Mouse (Mus musculus) midbrain, embryonic 16.5 days (tissue): ENCODE measurements at regions not wholly inside any gene's neighbourhood (a gene's known extent, or its start where the extent isn't known, plus 50 kb on each side); places are given as distances from the start of the nearest gene placed in this dataset.

ENCODE experiments used
- ATAC-seq: fragments of 200-750 bp; cut with Nextera tagmentation; 2 replicates; pipeline ENCODE4 v1.8.0; 2017; ENCODE audit warnings: moderate TSS enrichment
- H3K27ac ChIP-seq: fragments of 300-500 bp; sonication (generic); 2 replicates; pipeline ENCODE4 v1.5.1; 2014; ENCODE audit warnings: mild to moderate bottlenecking, low read length, mixed read lengths
- H3K27me3 ChIP-seq: fragments of 300-500 bp; sonication (generic); 2 replicates; pipeline ENCODE4 v1.6.1; 2014; ENCODE audit warnings: low read depth, low read length, mixed read lengths; ENCODE audit not compliant: control insufficient read depth, insufficient read depth
- H3K36me3 ChIP-seq: fragments of 300-500 bp; sonication (generic); 2 replicates; pipeline ENCODE4 v1.6.1; 2014; ENCODE audit warnings: mild to moderate bottlenecking, low read length, moderate library complexity, mixed read lengths; ENCODE audit not compliant: control insufficient read depth, insufficient read depth
- H3K4me1 ChIP-seq: fragments of 300-500 bp; sonication (generic); 2 replicates; pipeline ENCODE4 v1.6.1; 2014; ENCODE audit warnings: mild to moderate bottlenecking, low read length, mixed read lengths; ENCODE audit not compliant: control insufficient read depth, insufficient read depth
- H3K4me2 ChIP-seq: fragments of 300-500 bp; sonication (generic); 2 replicates; pipeline ENCODE4 v1.6.1; 2014; ENCODE audit warnings: mild to moderate bottlenecking, low read length, mixed read lengths
- H3K4me3 ChIP-seq: fragments of 300-500 bp; sonication (generic); 2 replicates; pipeline ENCODE4 v1.5.1; 2014; ENCODE audit warnings: low read depth, mild to moderate bottlenecking, low read length, moderate library complexity, mixed read lengths
- H3K9ac ChIP-seq: fragments of 300-500 bp; sonication (generic); 2 replicates; pipeline ENCODE4 v1.6.1; 2014; ENCODE audit warnings: low read depth, low read length, mixed read lengths
- H3K9me3 ChIP-seq: fragments of 300-500 bp; sonication (generic); replicated peaks from 2 replicates; pipeline ENCODE4 v1.6.1; 2014; ENCODE audit warnings: mild to moderate bottlenecking, low read length, mixed read lengths; ENCODE audit not compliant: control insufficient read depth, poor library complexity, severe bottlenecking
- WGBS: fragments of 180-500 bp; shearing (Covaris S2); extraction: QIAGEN DNeasy Blood & Tissue Kit; methylation state at CpG from one replicate; pipeline ENCODE4 v1.1.7; 2014; 5-methylcytosine and 5-hydroxymethylcytosine counted together

GRCm38 (mm10) chr12:46568665-46569064 lies 250.1 kb downstream of the Nova1 start:
- 80% methylated on average over 2 of the region's 2 CpGs for WGBS
- Histone ChIP-seq H3K4me1 (0 out of 2 replicates have a peak, but pooled peaks cover 4% of the 10 kb centered on the region), H3K27ac (no peak overlapping the region), H3K4me2 (no peak overlapping the region), H3K9ac (no peak overlapping the region), H3K4me3 (no peak overlapping the region), H3K36me3 (no peaks in the 10 kb centered on the region), H3K27me3 (no peaks in the 10 kb centered on the region), H3K9me3 (no peaks in the 10 kb centered on the region)
- no peak for ATAC-seq

DNA sequence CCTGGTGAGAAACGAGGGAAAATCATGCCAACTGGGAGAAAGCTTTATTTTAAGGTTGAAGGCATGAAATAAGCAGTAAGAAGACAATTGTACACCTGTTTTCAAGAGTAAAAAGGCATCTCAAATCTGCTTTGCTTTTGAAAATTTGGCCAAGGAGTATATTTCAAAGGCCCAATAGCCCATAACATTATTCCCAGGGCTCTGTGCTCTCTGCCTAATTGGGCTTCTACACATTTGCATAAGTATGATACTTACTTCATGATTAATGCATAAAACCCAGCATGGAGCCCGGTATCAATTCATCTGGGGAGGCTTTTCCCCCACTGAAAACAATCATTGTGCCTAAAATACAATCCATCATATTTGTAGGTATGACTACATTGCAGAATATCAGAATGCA lies 252.4 kb downstream of the Nova1 start:
- 23% methylated on average over 2 of the region's 2 CpGs for WGBS
- H3K4me3 ChIP-seq, result no peak overlapping the region
- H3K4me2 ChIP-seq, result no peak overlapping the region
- ATAC-seq, result no peak
- H3K9ac ChIP-seq, result no peak overlapping the region
- H3K4me1 ChIP-seq, result 0 out of 2 replicates have a peak, but pooled peaks cover 4% of the 10 kb centered on the region
- H3K27me3 ChIP-seq, result no peaks in the 10 kb centered on the region
- no peaks in the 10 kb centered on the region for H3K9me3 ChIP-seq
- H3K27ac ChIP-seq, result peak overlapping the region; percentile 28; the same call in 1 of the 2 replicates
- no peaks in the 10 kb centered on the region for H3K36me3 ChIP-seq

GRCm38 (mm10) chr12:46520942-46521341 lies 297.8 kb downstream of the Nova1 start:
- Histone ChIP-seq H3K4me1 (no peaks in the 10 kb centered on the region), H3K4me2 (no peak overlapping the region), H3K9me3 (no peaks in the 10 kb centered on the region), H3K27me3 (no peaks in the 10 kb centered on the region), H3K27ac (no peak overlapping the region), H3K9ac (no peak overlapping the region), H3K36me3 (no peaks in the 10 kb centered on the region), H3K4me3 (no peak overlapping the region)
- ATAC-seq, result 0 out of 2 replicates have a peak, but pooled peaks have one; percentile 51
- 34% methylated on average over 3 of the region's 3 CpGs for WGBS

DNA sequence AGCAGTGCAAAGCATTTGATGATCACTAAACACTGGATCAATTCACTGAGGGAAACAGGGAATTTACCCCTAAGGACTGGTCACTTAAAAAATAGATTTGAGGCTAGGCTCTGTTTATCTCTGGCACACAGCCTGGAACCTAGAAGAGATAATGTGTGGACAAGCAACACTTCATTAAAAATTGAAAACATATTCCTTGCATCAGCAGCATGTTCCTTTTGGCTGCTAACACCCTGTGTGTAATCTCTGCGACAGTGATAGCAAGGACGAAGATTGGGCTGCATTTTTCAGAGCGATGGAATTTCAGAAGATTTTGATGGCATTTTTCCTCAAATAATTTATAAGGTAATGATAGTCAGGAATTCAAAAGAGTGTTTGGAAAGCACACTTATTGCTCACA lies 310.9 kb downstream of the Nova1 start:
- no peaks in the 10 kb centered on the region for H3K27me3 ChIP-seq
- no peak overlapping the region for H3K4me2 ChIP-seq
- no peaks in the 10 kb centered on the region for H3K36me3 ChIP-seq
- H3K27ac ChIP-seq, result no peak overlapping the region
- no peaks in the 10 kb centered on the region for H3K4me1 ChIP-seq
- WGBS, result 74% methylated on average over 3 of the region's 3 CpGs
- H3K9me3 ChIP-seq, result no peaks in the 10 kb centered on the region
- ATAC-seq, result no peak
- no peak overlapping the region for H3K9ac ChIP-seq
- no peak overlapping the region for H3K4me3 ChIP-seq

DNA sequence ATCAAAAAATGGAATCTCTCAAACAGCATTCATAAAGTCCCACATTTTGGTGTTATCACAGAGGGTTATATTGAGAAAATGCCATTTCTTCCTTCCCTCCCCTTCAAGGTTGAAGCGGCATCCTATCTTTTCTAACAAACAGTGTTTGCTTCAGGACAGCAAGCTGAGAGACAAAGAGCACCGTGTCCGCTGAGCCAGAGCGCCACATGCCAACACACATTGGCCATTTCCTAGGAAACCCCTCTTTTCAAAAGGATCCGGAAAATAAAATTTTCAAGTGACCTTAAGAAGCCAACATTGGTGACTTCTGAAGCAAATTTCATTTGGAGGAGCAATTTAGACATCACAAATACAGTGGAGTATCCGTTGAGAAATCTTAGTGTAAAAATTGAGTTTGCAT lies 326.3 kb downstream of the Nova1 start:
- no peaks in the 10 kb centered on the region for H3K27me3 ChIP-seq
- H3K4me2 ChIP-seq, result no peak overlapping the region
- 30% methylated on average over 6 of the region's 6 CpGs for WGBS
- no peak for ATAC-seq
- H3K4me3 ChIP-seq, result no peak overlapping the region
- peaks cover 4% of the 10 kb centered on the region; the same call in 1 of the 2 replicates for H3K4me1 ChIP-seq
- no peaks in the 10 kb centered on the region for H3K36me3 ChIP-seq
- H3K9me3 ChIP-seq, result no peaks in the 10 kb centered on the region
- H3K9ac ChIP-seq, result no peak overlapping the region
- H3K27ac ChIP-seq, result peak overlapping the region; percentile 20

GRCm38 (mm10) chr12:46450888-46451287 lies 367.8 kb downstream of the Nova1 start:
- Histone ChIP-seq H3K4me2 (no peak overlapping the region), H3K27me3 (no peaks in the 10 kb centered on the region), H3K4me1 (no peaks in the 10 kb centered on the region), H3K4me3 (no peak overlapping the region), H3K9ac (no peak overlapping the region), H3K9me3 (no peaks in the 10 kb centered on the region), H3K36me3 (no peaks in the 10 kb centered on the region), H3K27ac (no peak overlapping the region)
- ATAC-seq, result no peak

DNA sequence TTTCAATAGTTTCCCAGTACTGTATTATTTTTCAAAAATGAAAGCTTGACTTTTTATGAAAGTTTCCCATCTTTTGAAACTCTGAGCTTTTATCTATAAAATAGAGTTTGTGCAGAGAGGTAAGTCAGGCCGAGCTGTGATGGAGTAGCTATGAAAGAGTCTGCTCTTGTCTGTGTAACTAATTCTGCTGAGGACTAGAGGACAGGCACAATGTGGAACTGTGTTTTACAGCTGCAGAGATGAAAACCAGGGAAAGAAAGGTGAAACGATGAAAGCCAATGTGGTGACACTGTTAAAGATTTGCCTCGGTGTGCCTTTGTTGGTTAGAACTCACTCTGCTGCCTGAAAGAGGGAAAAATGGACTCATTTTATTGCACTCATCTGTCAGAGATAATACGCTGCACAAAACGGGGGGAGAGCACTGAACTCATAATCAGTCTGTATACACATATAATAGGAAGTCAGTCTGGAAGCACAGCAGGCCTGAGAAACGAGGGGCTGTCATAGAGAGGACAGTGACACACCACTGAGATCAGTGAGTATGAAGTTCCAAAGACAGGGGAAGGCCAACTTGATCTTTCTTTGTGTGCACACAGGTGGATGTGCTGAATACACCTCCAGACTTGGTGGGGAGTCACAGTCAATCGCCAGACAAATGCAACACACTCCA lies 373.9 kb downstream of the Nova1 start:
- Histone ChIP-seq H3K4me2 (no peak overlapping the region), H3K9me3 (no peaks in the 10 kb centered on the region), H3K4me1 (no peaks in the 10 kb centered on the region), H3K9ac (no peak overlapping the region), H3K27me3 (no peaks in the 10 kb centered on the region), H3K27ac (no peak overlapping the region), H3K4me3 (no peak overlapping the region), H3K36me3 (no peaks in the 10 kb centered on the region)
- ATAC-seq, result peak; percentile 67; the same call in 1 of the 2 replicates
- 59% methylated on average over 7 of the region's 7 CpGs for WGBS

GRCm38 (mm10) chr12:46419591-46419990 lies 399.1 kb downstream of the Nova1 start:
- WGBS, result 87% methylated on average over 4 of the region's 4 CpGs
- no peaks in the 10 kb centered on the region for H3K27me3 ChIP-seq
- no peak for ATAC-seq
- H3K4me3 ChIP-seq, result no peak overlapping the region
- no peaks in the 10 kb centered on the region for H3K9me3 ChIP-seq
- H3K4me1 ChIP-seq, result no peaks in the 10 kb centered on the region
- H3K4me2 ChIP-seq, result no peak overlapping the region
- H3K27ac ChIP-seq, result no peak overlapping the region
- H3K9ac ChIP-seq, result no peak overlapping the region
- no peaks in the 10 kb centered on the region for H3K36me3 ChIP-seq

DNA sequence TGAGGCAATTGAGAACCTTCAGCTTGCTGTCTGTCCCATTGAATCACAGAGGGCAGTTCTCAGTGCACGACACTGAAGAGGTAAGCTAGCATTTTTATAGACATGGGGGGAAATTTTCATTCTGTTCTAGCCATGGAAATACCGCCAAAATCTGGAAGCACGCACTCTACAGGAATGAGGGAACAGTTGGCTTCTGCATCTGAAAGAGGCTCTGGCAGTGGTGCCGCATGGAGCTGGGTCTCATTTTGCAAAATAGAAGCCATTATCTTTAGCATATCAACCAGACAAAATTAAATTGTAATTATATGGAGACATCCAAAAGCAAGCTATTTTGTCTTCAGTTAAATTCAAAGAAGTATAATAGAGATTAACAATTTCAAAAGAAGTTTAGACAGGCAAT lies 399.7 kb downstream of the Nova1 start:
- Histone ChIP-seq H3K4me1 (no peaks in the 10 kb centered on the region), H3K9me3 (no peaks in the 10 kb centered on the region), H3K4me2 (no peak overlapping the region), H3K36me3 (no peaks in the 10 kb centered on the region), H3K27ac (no peak overlapping the region), H3K27me3 (no peaks in the 10 kb centered on the region), H3K9ac (no peak overlapping the region), H3K4me3 (no peak overlapping the region)
- WGBS, result 82% methylated on average over 4 of the region's 4 CpGs
- ATAC-seq, result no peak
